Mouse (Mus musculus): ENCODE results near the gene Fat3. TPM values are rescaled to one million over a fixed set of nuclear protein-coding genes. Genes with fewer than 3 reads are reported as not detected.

Fat3 gene
- polyA plus RNA-seq, 1 experiment from 2014 or later, result 0.20 TPM

GRCm38 (mm10) chr9:16501990-16502672 is 1.0 kb upstream of the Fat3 start:
- no peak overlapping the region for H3K9ac ChIP-seq (ENCODE audit: low read depth, low read length)
- H3K36me3 ChIP-seq (ENCODE audit: control insufficient read depth, insufficient read depth), result no peaks in the 10 kb centered on the region
- H3K27me3 ChIP-seq (replicated peaks; ENCODE audit: control insufficient read depth, insufficient read depth, low read length), result peaks cover 37% of the 10 kb centered on the region
- no peaks in the 10 kb centered on the region for H3K9me3 ChIP-seq (ENCODE audit: control insufficient read depth)
- WGBS, result 1% methylated on average over 43 of the region's 52 CpGs
- peak; percentile 56 for TF ChIP-seq CTCF (IDR thresholded peaks at IDR 0.05; ENCODE audit: low read depth)
- peak overlapping the region; percentile 70 for H3K4me2 ChIP-seq (replicated peaks; ENCODE audit: low read depth)
- no peak overlapping the region for H3K27ac ChIP-seq (ENCODE audit: low read depth, low read length)
- ATAC-seq, result no peak
- peak overlapping the region; percentile 38 for H3K4me3 ChIP-seq (ENCODE audit: low read depth, low read length)
- no peaks in the 10 kb centered on the region for H3K4me1 ChIP-seq (replicated peaks; ENCODE audit: control insufficient read depth, insufficient read depth, low read length)

GRCm38 (mm10) chr9:16500382-16501185 is 501 bp downstream of the Fat3 start:
- Histone ChIP-seq H3K9ac (ENCODE audit: low read depth, low read length) (no peak overlapping the region), H3K4me1 (replicated peaks; ENCODE audit: control insufficient read depth, insufficient read depth, low read length) (no peaks in the 10 kb centered on the region), H3K27me3 (replicated peaks; ENCODE audit: control insufficient read depth, insufficient read depth, low read length) (peaks cover 37% of the 10 kb centered on the region), H3K27ac (ENCODE audit: low read depth, low read length) (no peak overlapping the region), H3K4me2 (replicated peaks; ENCODE audit: low read depth) (peak overlapping the region; percentile 70), H3K4me3 (ENCODE audit: low read depth, low read length) (peak overlapping the region; percentile 38), H3K36me3 (ENCODE audit: control insufficient read depth, insufficient read depth) (no peaks in the 10 kb centered on the region), H3K9me3 (ENCODE audit: control insufficient read depth) (no peaks in the 10 kb centered on the region)
- WGBS, result under 1% methylated on average over 41 of the region's 41 CpGs
- ATAC-seq, result no peak
- TF ChIP-seq CTCF (IDR thresholded peaks at IDR 0.05; ENCODE audit: low read depth), result peak; percentile 22; the same call in 1 of the 2 replicates

GRCm38 (mm10) chr9:16499621-16500381 is 1.3 kb downstream of the Fat3 start:
- under 1% methylated on average over 35 of the region's 35 CpGs for WGBS
- Histone ChIP-seq H3K9ac (ENCODE audit: low read depth, low read length) (no peak overlapping the region), H3K4me2 (replicated peaks; ENCODE audit: low read depth) (peak overlapping the region; percentile 70), H3K4me1 (replicated peaks; ENCODE audit: control insufficient read depth, insufficient read depth, low read length) (no peaks in the 10 kb centered on the region), H3K27ac (ENCODE audit: low read depth, low read length) (no peak overlapping the region), H3K27me3 (replicated peaks; ENCODE audit: control insufficient read depth, insufficient read depth, low read length) (peaks cover 37% of the 10 kb centered on the region), H3K4me3 (ENCODE audit: low read depth, low read length) (peak overlapping the region; percentile 38), H3K9me3 (ENCODE audit: control insufficient read depth) (no peaks in the 10 kb centered on the region), H3K36me3 (ENCODE audit: control insufficient read depth, insufficient read depth) (no peaks in the 10 kb centered on the region)
- no peak for ATAC-seq
- no peak for TF ChIP-seq CTCF (IDR thresholded peaks at IDR 0.05; ENCODE audit: low read depth)

- no peak for TF ChIP-seq CTCF (IDR thresholded peaks at IDR 0.05; ENCODE audit: low read depth)
- Histone ChIP-seq H3K4me2 (replicated peaks; ENCODE audit: low read depth) (no peak overlapping the region), H3K4me3 (ENCODE audit: low read depth, low read length) (no peak overlapping the region), H3K27me3 (replicated peaks; ENCODE audit: control insufficient read depth, insufficient read depth, low read length) (peaks cover 37% of the 10 kb centered on the region), H3K9me3 (ENCODE audit: control insufficient read depth) (no peaks in the 10 kb centered on the region), H3K36me3 (ENCODE audit: control insufficient read depth, insufficient read depth) (no peaks in the 10 kb centered on the region), H3K27ac (ENCODE audit: low read depth, low read length) (no peak overlapping the region), H3K4me1 (replicated peaks; ENCODE audit: control insufficient read depth, insufficient read depth, low read length) (no peaks in the 10 kb centered on the region), H3K9ac (ENCODE audit: low read depth, low read length) (no peak overlapping the region)
- ATAC-seq, result no peak
- WGBS, result 14% methylated on average over 4 of the region's 4 CpGs
Measured at GRCm38 (mm10) chr9:16498876-16499275, 2.2 kb downstream of the Fat3 start.

- no peak overlapping the region for H3K4me3 ChIP-seq (ENCODE audit: low read depth, low read length)
- peaks cover 27% of the 10 kb centered on the region for H3K27me3 ChIP-seq (replicated peaks; ENCODE audit: control insufficient read depth, insufficient read depth, low read length)
- 98% methylated on average over 1 of the region's 1 CpGs for WGBS
- no peak for TF ChIP-seq CTCF (IDR thresholded peaks at IDR 0.05; ENCODE audit: low read depth)
- no peak overlapping the region for H3K9ac ChIP-seq (ENCODE audit: low read depth, low read length)
- no peaks in the 10 kb centered on the region for H3K4me1 ChIP-seq (replicated peaks; ENCODE audit: control insufficient read depth, insufficient read depth, low read length)
- H3K4me2 ChIP-seq (replicated peaks; ENCODE audit: low read depth), result no peak overlapping the region
- no peaks in the 10 kb centered on the region for H3K9me3 ChIP-seq (ENCODE audit: control insufficient read depth)
- ATAC-seq, result no peak
- no peaks in the 10 kb centered on the region for H3K36me3 ChIP-seq (ENCODE audit: control insufficient read depth, insufficient read depth)
- H3K27ac ChIP-seq (ENCODE audit: low read depth, low read length), result no peak overlapping the region
Measured at GRCm38 (mm10) chr9:16497361-16497760, 3.7 kb downstream of the Fat3 start.

- Histone ChIP-seq H3K9me3 (ENCODE audit: control insufficient read depth) (no peaks in the 10 kb centered on the region), H3K4me3 (ENCODE audit: low read depth, low read length) (no peak overlapping the region), H3K4me1 (replicated peaks; ENCODE audit: control insufficient read depth, insufficient read depth, low read length) (no peaks in the 10 kb centered on the region), H3K4me2 (replicated peaks; ENCODE audit: low read depth) (no peak overlapping the region), H3K27ac (ENCODE audit: low read depth, low read length) (no peak overlapping the region), H3K9ac (ENCODE audit: low read depth, low read length) (no peak overlapping the region), H3K36me3 (ENCODE audit: control insufficient read depth, insufficient read depth) (no peaks in the 10 kb centered on the region), H3K27me3 (replicated peaks; ENCODE audit: control insufficient read depth, insufficient read depth, low read length) (peaks cover 17% of the 10 kb centered on the region; the same call in 1 of the 2 replicates)
- ATAC-seq, result no peak
- TF ChIP-seq CTCF (IDR thresholded peaks at IDR 0.05; ENCODE audit: low read depth), result no peak
- 89% methylated on average over 3 of the region's 3 CpGs for WGBS
Measured at GRCm38 (mm10) chr9:16496331-16496730, 4.8 kb downstream of the Fat3 start.
